9 mouse cellular contexts compared by ENCODE assay signal in genomic region chr14:20179731-20180280, GRCm38 (mm10). TPM values are rescaled to one million over a fixed set of nuclear protein-coding genes. Genes with fewer than 3 reads are reported as not detected.
DNase-seq lines count a peak whose midpoint lies in the region; ATAC-seq and TF ChIP-seq lines count a peak whose summit lies in the region.
"Had no signal": no experiment of that assay in that cellular context is flagged by ENCODE, and none has a peak within 500 bp of the region (broad histone marks: within the 10 kb centered on the region; RNA-seq: fewer than 3 reads in every experiment).

No protein-coding gene starts in this region.

- DNase-seq in lung, embryonic 14.5 days = no peak
- no peak for DNase-seq in lung, postnatal 10 days
- no peak for DNase-seq in ovary, adult 18-20 months (ENCODE audit: low spot score)
- DNase-seq in frontal cortex, postnatal 25 days (ENCODE audit: low spot score in 2 of 2) = no peak
- no peak for DNase-seq in gastrocnemius, postnatal 14 days
- DNase-seq: right cerebral cortex, postnatal 4 days had no signal

- H3K4me3 ChIP-seq in lung, embryonic 14.5 days (ENCODE audit: low read depth, low read length) = peak overlapping the region; percentile 60
- H3K4me3 ChIP-seq in embryonic facial prominence, embryonic 12.5 days = peak overlapping the region; percentile 44; the same call in 1 of the 2 replicates
- H3K4me3 ChIP-seq in intestine, embryonic 15.5 days (replicated peaks) = peak overlapping the region; percentile 61; the same call in 1 of the 2 replicates
- H3K4me3 ChIP-seq in neural tube, embryonic 14.5 days (ENCODE audit: low read depth, low read length) = no peak overlapping the region

- H3K27ac ChIP-seq in lung, embryonic 14.5 days (ENCODE audit: low read depth) = no peak overlapping the region
- no peak overlapping the region for H3K27ac ChIP-seq in embryonic facial prominence, embryonic 12.5 days
- no peak overlapping the region for H3K27ac ChIP-seq in intestine, embryonic 15.5 days
- H3K27ac ChIP-seq in neural tube, embryonic 14.5 days (ENCODE audit: low read depth, low read length) = no peak overlapping the region

- H3K4me2 ChIP-seq in lung, embryonic 14.5 days = peak overlapping the region; percentile 98
- H3K4me2 ChIP-seq in embryonic facial prominence, embryonic 12.5 days (replicated peaks) = peak overlapping the region; percentile 89
- peak overlapping the region; percentile 95 for H3K4me2 ChIP-seq in intestine, embryonic 15.5 days (replicated peaks)
- peak overlapping the region; percentile 89; the same call in 1 of the 2 replicates for H3K4me2 ChIP-seq in neural tube, embryonic 14.5 days (ENCODE audit: low read depth, low read length)

- no peak for ATAC-seq in lung, embryonic 14.5 days (ENCODE audit: insufficient read depth)
- ATAC-seq in embryonic facial prominence, embryonic 12.5 days (ENCODE audit: insufficient number of reproducible peaks, insufficient read depth, low FRiP score, low TSS enrichment) = no peak
- no peak for ATAC-seq in intestine, embryonic 15.5 days
- ATAC-seq in neural tube, embryonic 14.5 days (ENCODE audit: low read depth) = no peak

- WGBS in lung, embryonic 14.5 days = 42% methylated on average over 5 of the region's 5 CpGs
- 59% methylated on average over 5 of the region's 5 CpGs for whole genome bisulfite sequencing in embryonic facial prominence, embryonic 12.5 days
- 62% methylated on average over 5 of the region's 5 CpGs for WGBS in intestine, embryonic 15.5 days
- 72% methylated on average over 5 of the region's 5 CpGs for WGBS in neural tube, embryonic 14.5 days

- TF ChIP-seq CTCF in lung, embryonic 14.5 days (IDR thresholded peaks at IDR 0.05; ENCODE audit: low read depth) = no peak

- H3K9me3 ChIP-seq in lung, embryonic 14.5 days (ENCODE audit: low read depth, low read length) = no peaks in the 10 kb centered on the region
- no peaks in the 10 kb centered on the region for H3K9me3 ChIP-seq in embryonic facial prominence, embryonic 12.5 days
- H3K9me3 ChIP-seq in intestine, embryonic 15.5 days = no peaks in the 10 kb centered on the region
- H3K9me3 ChIP-seq in neural tube, embryonic 14.5 days (ENCODE audit: control insufficient read depth, low read length) = no peaks in the 10 kb centered on the region

- peaks cover 25% of the 10 kb centered on the region for H3K4me1 ChIP-seq in lung, embryonic 14.5 days (ENCODE audit: insufficient read depth)
- peaks cover 32% of the 10 kb centered on the region for H3K4me1 ChIP-seq in embryonic facial prominence, embryonic 12.5 days
- H3K4me1 ChIP-seq in intestine, embryonic 15.5 days (replicated peaks) = peaks cover 24% of the 10 kb centered on the region
- H3K4me1 ChIP-seq in neural tube, embryonic 14.5 days (ENCODE audit: control insufficient read depth, insufficient read depth, low read length) = peaks cover 8% of the 10 kb centered on the region; the same call in 1 of the 2 replicates

- intact Hi-C loops in gastrocnemius, postnatal 14 days (cut with DNase I; ENCODE audit: low total_unique reads) = no loop called here

- H3K27me3 ChIP-seq in lung, embryonic 14.5 days (ENCODE audit: insufficient read depth, low read length) = no peaks in the 10 kb centered on the region
- no peaks in the 10 kb centered on the region for H3K27me3 ChIP-seq in embryonic facial prominence, embryonic 12.5 days
- no peaks in the 10 kb centered on the region for H3K27me3 ChIP-seq in intestine, embryonic 15.5 days (replicated peaks)
- H3K27me3 ChIP-seq in neural tube, embryonic 14.5 days (ENCODE audit: control insufficient read depth, insufficient read depth, low read length) = no peaks in the 10 kb centered on the region

- H3K36me3 ChIP-seq in lung, embryonic 14.5 days (ENCODE audit: insufficient read depth) = no peaks in the 10 kb centered on the region
- no peaks in the 10 kb centered on the region for H3K36me3 ChIP-seq in embryonic facial prominence, embryonic 12.5 days
- no peaks in the 10 kb centered on the region for H3K36me3 ChIP-seq in intestine, embryonic 15.5 days
- no peaks in the 10 kb centered on the region for H3K36me3 ChIP-seq in neural tube, embryonic 14.5 days (ENCODE audit: control insufficient read depth, insufficient read depth, low read length)

- H3K9ac ChIP-seq in lung, embryonic 14.5 days = 0 out of 2 replicates have a peak overlapping the region, but pooled peaks have one; percentile 64
- H3K9ac ChIP-seq in embryonic facial prominence, embryonic 12.5 days = no peak overlapping the region
- H3K9ac ChIP-seq in intestine, embryonic 15.5 days = no peak overlapping the region
- H3K9ac ChIP-seq in neural tube, embryonic 14.5 days (replicated peaks; ENCODE audit: low read depth, low read length) = no peak overlapping the region

RNA-seq across cellular contexts. Expression of gene Kcnk5, which starts 1.8 kb away (rescaled TPM):
- 9.3 and 10.7 TPM in 2 replicates for polyA plus RNA-seq in lung, embryonic 14.5 days (2014; fragmentation: Nextera tagmentation; extraction: Ambion mirVana)
- 6.5 and 6.9 TPM in 2 replicates for polyA plus RNA-seq in embryonic facial prominence, embryonic 12.5 days (2016; fragmentation: Nextera tagmentation; extraction: Ambion mirVana)
- polyA plus RNA-seq in intestine, embryonic 15.5 days (2015; fragmentation: Nextera tagmentation; extraction: Ambion mirVana) = 9.5 TPM in 2 replicates
- polyA plus RNA-seq in neural tube, embryonic 14.5 days (2014; fragmentation: Nextera tagmentation; extraction: Ambion mirVana) = 0.32 and 1.5 TPM in 2 replicates
- 1 to 10 TPM in 1 of 2 experiments, under 1 TPM in 1; 0.53 to 1.1 TPM for total RNA-seq in gastrocnemius, postnatal 14 days (2021)

RNA-seq across cellular contexts. Expression of gene Saysd1, which starts 41.5 kb away (rescaled TPM):
- polyA plus RNA-seq in lung, embryonic 14.5 days (2014; fragmentation: Nextera tagmentation; extraction: Ambion mirVana) = 12.7 and 13.5 TPM in 2 replicates
- 11.0 and 11.5 TPM in 2 replicates for polyA plus RNA-seq in embryonic facial prominence, embryonic 12.5 days (2016; fragmentation: Nextera tagmentation; extraction: Ambion mirVana)
- 15.8 and 16.8 TPM in 2 replicates for polyA plus RNA-seq in intestine, embryonic 15.5 days (2015; fragmentation: Nextera tagmentation; extraction: Ambion mirVana)
- 15.5 and 16.0 TPM in 2 replicates for polyA plus RNA-seq in neural tube, embryonic 14.5 days (2014; fragmentation: Nextera tagmentation; extraction: Ambion mirVana)
- total RNA-seq in gastrocnemius, postnatal 14 days (2021) = 1 to 10 TPM; 1.7 to 1.8 TPM
